Comparison of ENCODE assay signal across 8 mouse cellular contexts in genomic region chr1:156035930-156036737, GRCm38 (mm10). TPM values are rescaled to one million over a fixed set of nuclear protein-coding genes. Genes with fewer than 3 reads are reported as not detected.
DNase-seq lines count a peak whose midpoint lies in the region; ATAC-seq and TF ChIP-seq lines count a peak whose summit lies in the region.

Tor1aip1 (minus strand) TSS chr1:156036480.

- no peaks in the 10 kb centered on the region for H3K27me3 ChIP-seq in heart, embryonic 14.5 days (ENCODE audit: control insufficient read depth, insufficient read depth, low read length)
- no peaks in the 10 kb centered on the region for H3K27me3 ChIP-seq in liver, embryonic 14.5 days (ENCODE audit: control insufficient read depth, insufficient read depth, low read length)
- no peaks in the 10 kb centered on the region for H3K27me3 ChIP-seq in neural tube, embryonic 11.5 days (ENCODE audit: control insufficient read depth, insufficient read depth, low read length)
- H3K27me3 ChIP-seq in stomach, postnatal 0 days (ENCODE audit: control insufficient read depth, insufficient read depth, low read length), result no peaks in the 10 kb centered on the region

- peak within 1 kb of the TSS; percentile 90 for H3K9ac ChIP-seq in heart, embryonic 14.5 days (ENCODE audit: low read length)
- H3K9ac ChIP-seq in liver, embryonic 14.5 days (replicated peaks), result peak within 1 kb of the TSS; percentile 97
- peak within 1 kb of the TSS; percentile 91 for H3K9ac ChIP-seq in neural tube, embryonic 11.5 days (ENCODE audit: low read length)
- peak within 1 kb of the TSS; percentile 94 for H3K9ac ChIP-seq in stomach, postnatal 0 days (ENCODE audit: low read length)

- H3K4me2 ChIP-seq in heart, embryonic 14.5 days (ENCODE audit: low read length), result peak within 1 kb of the TSS; percentile 86
- H3K4me2 ChIP-seq in liver, embryonic 14.5 days (ENCODE audit: low read depth), result peak within 1 kb of the TSS; percentile 84
- H3K4me2 ChIP-seq in neural tube, embryonic 11.5 days (ENCODE audit: low read depth), result peak within 1 kb of the TSS; percentile 73
- peak within 1 kb of the TSS; percentile 63 for H3K4me2 ChIP-seq in stomach, postnatal 0 days (replicated peaks; ENCODE audit: low read depth)

- under 1% methylated on average over 59 of the region's 59 CpGs for WGBS in heart, embryonic 14.5 days
- under 1% methylated on average over 59 of the region's 59 CpGs for WGBS in liver, embryonic 14.5 days (ENCODE audit: insufficient replicate concordance)
- under 1% methylated on average over 59 of the region's 59 CpGs for WGBS in neural tube, embryonic 11.5 days
- under 1% methylated on average over 58 of the region's 59 CpGs for WGBS in stomach, postnatal 0 days

- H3K9me3 ChIP-seq in heart, embryonic 14.5 days (ENCODE audit: control insufficient read depth, low read length), result no peaks in the 10 kb centered on the region
- no peaks in the 10 kb centered on the region for H3K9me3 ChIP-seq in liver, embryonic 14.5 days (ENCODE audit: control insufficient read depth, low read length)
- no peaks in the 10 kb centered on the region for H3K9me3 ChIP-seq in neural tube, embryonic 11.5 days (ENCODE audit: control insufficient read depth, low read length)
- H3K9me3 ChIP-seq in stomach, postnatal 0 days (ENCODE audit: control insufficient read depth, low read length), result no peaks in the 10 kb centered on the region

- TF ChIP-seq EP300 in liver, embryonic 14.5 days (IDR thresholded peaks at IDR 0.05; ENCODE audit: low read depth), result no peak; the same call in 1 of the 2 replicates
- peak; percentile 75 for TF ChIP-seq EP300 in stomach, postnatal 0 days (optimal IDR thresholded peaks at IDR 0.05)

- peaks cover 28% of the 10 kb centered on the region for H3K36me3 ChIP-seq in heart, embryonic 14.5 days (ENCODE audit: control insufficient read depth, insufficient read depth, low read length)
- peaks cover 18% of the 10 kb centered on the region for H3K36me3 ChIP-seq in liver, embryonic 14.5 days (replicated peaks; ENCODE audit: control insufficient read depth, insufficient read depth, low read depth)
- H3K36me3 ChIP-seq in neural tube, embryonic 11.5 days (ENCODE audit: control insufficient read depth, insufficient read depth, low read length), result peaks cover 6% of the 10 kb centered on the region; the same call in 1 of the 2 replicates
- H3K36me3 ChIP-seq in stomach, postnatal 0 days (ENCODE audit: control insufficient read depth, insufficient read depth, low read length), result peaks cover 7% of the 10 kb centered on the region

- peak; percentile 81 for ATAC-seq in CD4-positive, CD25-positive, alpha-beta regulatory T cell, adult 4 months
- peak; percentile 92 for ATAC-seq in heart, embryonic 14.5 days (ENCODE audit: insufficient number of reproducible peaks, insufficient read depth, low FRiP score, low read depth)
- ATAC-seq in liver, embryonic 14.5 days (ENCODE audit: insufficient read depth), result peak; percentile 85
- ATAC-seq in neural tube, embryonic 11.5 days (ENCODE audit: insufficient read depth, low FRiP score, low TSS enrichment), result peak; percentile 94
- peak; percentile 94 for ATAC-seq in stomach, postnatal 0 days (ENCODE audit: low FRiP score, low TSS enrichment)

- H3K4me1 ChIP-seq in heart, embryonic 14.5 days (ENCODE audit: control insufficient read depth in 2 of 2, insufficient read depth in 2 of 2, low read length in 2 of 2), result peaks cover 2 to 15% of the 10 kb centered on the region in 2 experiments
- H3K4me1 ChIP-seq in liver, embryonic 14.5 days (replicated peaks; ENCODE audit: control insufficient read depth in 2 of 2, insufficient read depth in 2 of 2, low read length in 1 of 2), result peaks cover 10 to 11% of the 10 kb centered on the region in 2 experiments
- H3K4me1 ChIP-seq in neural tube, embryonic 11.5 days (ENCODE audit: control insufficient read depth, insufficient read depth, low read length), result peaks cover 5% of the 10 kb centered on the region
- H3K4me1 ChIP-seq in stomach, postnatal 0 days (replicated peaks; ENCODE audit: control insufficient read depth, insufficient read depth), result peaks cover 3% of the 10 kb centered on the region; the same call in 1 of the 2 replicates

- peak within 1 kb of the TSS; percentile 78 to 87 for H3K4me3 ChIP-seq in heart, embryonic 14.5 days (ENCODE audit: control insufficient read depth in 1 of 2, insufficient read depth in 1 of 2, low read depth in 1 of 2, low read length in 2 of 2)
- H3K4me3 ChIP-seq in liver, embryonic 14.5 days (ENCODE audit: insufficient read depth in 1 of 2, low read depth in 2 of 2, low read length in 2 of 2), result peak within 1 kb of the TSS; percentile 76 to 85
- peak within 1 kb of the TSS; percentile 65 for H3K4me3 ChIP-seq in neural tube, embryonic 11.5 days (ENCODE audit: low read depth, low read length)
- H3K4me3 ChIP-seq in stomach, postnatal 0 days (ENCODE audit: low read depth, low read length), result peak within 1 kb of the TSS; percentile 82

- peak; percentile 82 for TF ChIP-seq CTCF in liver, embryonic 14.5 days (IDR thresholded peaks at IDR 0.05; ENCODE audit: low read depth)
- TF ChIP-seq CTCF in stomach, postnatal 0 days (IDR thresholded peaks at IDR 0.05; ENCODE audit: low read depth), result peak; percentile 85

- peak within 1 kb of the TSS; percentile 100 for H3K27ac ChIP-seq in heart, embryonic 14.5 days (replicated peaks in 1 of 2; ENCODE audit: control insufficient read depth in 1 of 2, insufficient read depth in 1 of 2, low read depth in 2 of 2, low read length in 2 of 2)
- peak within 1 kb of the TSS; percentile 97 for H3K27ac ChIP-seq in liver, embryonic 14.5 days
- H3K27ac ChIP-seq in neural tube, embryonic 11.5 days (ENCODE audit: low read depth, low read length), result peak within 1 kb of the TSS; percentile 98
- peak within 1 kb of the TSS; percentile 100 for H3K27ac ChIP-seq in stomach, postnatal 0 days (replicated peaks)

- DNase-seq in c-Kit-negative CD71-positive TER-119-positive erythroid progenitor cells, embryonic 14.5 days (ENCODE audit: low read depth, low spot score), result peak; percentile 73
- DNase-seq in fibroblast of lung, adult 2 months (ENCODE audit: low read depth), result peak; percentile 98
- DNase-seq in kidney, postnatal 14 days, result peak; percentile 98
- peak; percentile 89 to 93 (median 92) for DNase-seq in liver, embryonic 14.5 days (ENCODE audit: low read depth in 3 of 3, low spot score in 3 of 3)
- DNase-seq in neural tube, embryonic 11.5 days (ENCODE audit: low spot score), result peak; percentile 98
- DNase-seq in stomach, postnatal 0 days (ENCODE audit: low spot score), result peak; percentile 97

RNA-seq across cellular contexts. Expression of gene Tor1aip1, which starts in this region (rescaled TPM):
- 100 to 1,000 TPM in 1 of 2 experiments, 10 to 100 TPM in 1; 86.3 to 108 TPM for polyA plus RNA-seq in CD4-positive, CD25-positive, alpha-beta regulatory T cell, adult 4 months (2017; shearing (Covaris generic))
- 34.5 and 38.8 TPM in 2 replicates for polyA plus RNA-seq in heart, embryonic 14.5 days (2014; fragmentation: Nextera tagmentation; extraction: Ambion mirVana)
- polyA plus RNA-seq in liver, embryonic 14.5 days (2012; rRNA removed), result 6.4 and 6.6 TPM in 2 replicates
- 20.9 and 21.6 TPM in 2 replicates for polyA plus RNA-seq in liver, embryonic 14.5 days (2014; fragmentation: Nextera tagmentation; extraction: Ambion mirVana)
- polyA plus RNA-seq in neural tube, embryonic 11.5 days (2014; fragmentation: Nextera tagmentation; extraction: Ambion mirVana), result 32.6 and 40.6 TPM in 2 replicates
- 35.4 and 38.6 TPM in 2 replicates for polyA plus RNA-seq in stomach, postnatal 0 days (2015; fragmentation: Nextera tagmentation; extraction: Ambion mirVana)

Comparison
In these comparisons a context has a peak if more than half of its experiments do, and no peak if none do; other contexts are left out.
1. Peak in every context shown above with its lines: DNase-seq, ATAC-seq, H3K4me3 ChIP-seq and H3K27ac ChIP-seq.